Mouse (Mus musculus) urinary bladder, postnatal 10 days (tissue): ENCODE data around the gene Nupl2.

ENCODE experiments used
- DNase-seq: peaks from one replicate; pipeline ENCODE4 v3.0.0; 2022; ENCODE audit warnings: low spot score

Gene Nupl2

DNA sequence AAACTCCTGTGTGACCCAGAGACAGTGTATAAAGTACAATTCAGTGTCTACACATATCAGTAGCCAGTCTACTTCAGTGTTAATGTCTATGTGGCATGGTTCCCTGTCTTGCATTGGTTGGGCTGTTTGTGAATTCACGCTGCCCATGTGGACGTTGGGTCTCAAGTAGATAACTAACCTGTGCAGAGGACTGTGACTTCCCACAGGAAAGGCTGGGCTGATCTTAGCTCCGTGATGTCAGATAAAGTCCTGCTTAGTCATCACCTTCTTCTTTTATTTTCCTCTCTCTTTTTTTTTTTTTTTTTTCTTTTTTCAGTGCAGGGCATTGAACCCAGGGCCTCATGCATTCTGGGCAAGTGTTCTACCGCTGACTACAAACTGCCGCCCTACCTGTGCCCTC is 43.7 kb downstream of the Nupl2 start:
- DNase-seq = no peak

DNA sequence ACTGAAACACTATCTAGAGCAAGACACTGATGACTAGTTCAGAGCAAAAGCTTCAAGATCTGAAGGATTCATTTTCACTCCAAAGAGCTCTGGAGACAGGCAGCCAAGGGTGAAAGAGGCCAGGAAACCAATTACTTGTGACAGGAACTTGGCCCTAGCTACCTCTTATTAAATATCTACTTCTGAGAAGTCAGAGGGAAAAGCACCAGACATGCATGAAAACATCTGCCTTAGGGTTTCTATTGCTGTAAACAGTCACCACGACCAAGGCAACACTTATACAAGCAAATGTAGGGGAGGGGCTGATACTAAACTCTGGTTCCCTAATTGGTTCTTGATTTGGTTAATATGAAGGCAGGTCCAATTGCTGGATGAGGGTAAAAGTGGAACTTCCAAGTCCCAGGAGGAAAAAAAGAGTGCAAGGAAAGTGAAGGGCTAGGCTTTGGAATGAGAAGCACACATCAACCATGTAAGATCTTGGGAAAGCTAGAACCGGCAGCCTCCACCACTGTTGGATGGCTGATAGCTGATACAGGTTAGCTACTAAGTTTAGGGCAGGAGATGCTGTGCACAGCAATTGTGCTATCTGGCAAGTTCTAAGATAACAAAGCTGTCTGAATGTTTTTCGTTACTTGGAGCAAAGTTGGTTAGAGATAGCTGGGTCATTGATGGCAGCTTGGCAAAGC is 49.2 kb downstream of the Nupl2 start:
- DNase-seq = no peak

DNA sequence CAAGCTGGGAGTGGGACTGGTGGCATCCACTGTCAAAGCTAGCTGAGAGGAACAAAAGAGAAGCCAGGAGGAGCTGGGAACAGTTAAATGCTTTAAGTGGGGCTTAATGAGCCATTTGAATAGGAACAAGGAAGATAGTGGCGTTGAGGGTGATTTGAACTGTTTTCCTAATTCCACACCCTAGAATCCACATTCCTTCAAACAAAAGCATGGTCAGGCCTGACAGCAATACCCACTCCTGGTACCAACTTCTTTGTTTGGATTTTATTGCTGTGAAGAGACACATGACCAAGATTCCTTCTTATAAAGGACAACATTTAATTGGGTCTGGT is 49.8 kb downstream of the Nupl2 start:
- no peak for DNase-seq

DNA sequence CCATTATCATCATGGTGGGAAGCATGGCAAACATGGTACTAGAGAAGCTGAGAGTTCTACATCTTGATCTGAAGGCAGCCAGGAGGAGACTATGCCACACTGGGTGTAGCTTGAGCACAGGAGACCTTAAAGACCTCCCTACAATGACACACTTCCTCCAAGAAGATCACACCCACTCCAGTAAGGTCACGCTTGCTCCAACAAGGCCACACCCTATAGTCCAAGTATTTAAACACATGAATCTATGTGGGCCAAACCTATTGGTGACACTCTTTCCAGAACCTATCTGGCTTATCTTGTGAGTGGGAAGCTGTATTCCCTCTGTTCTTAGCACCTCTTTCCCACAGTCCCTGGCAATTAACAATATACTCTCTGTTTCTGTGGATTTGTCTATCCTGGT is 50.1 kb downstream of the Nupl2 start:
- no peak for DNase-seq
